Mouse (Mus musculus) cerebellum, postnatal 4 days (tissue): ENCODE results near the gene Metrn.
"Not testable (repeated sequence)": the region's sequence is repeated elsewhere in the genome, so short reads cannot be mapped to it uniquely, and the experiment has no call there.

Experiments
- DNase-seq, 2 experiments: peaks; one replicate each; pipeline ENCODE4 v3.0.0; 2022; ENCODE audit warnings: low spot score in 2 of 2, mixed read lengths in 1 of 2

Metrn gene

GRCm38 (mm10) chr17:25808789-25809605 lies 12.1 kb upstream of the Metrn start, which contains the start of gene Fbxl16:
TSS of gene Fbxl16 (plus strand) at chr17:25809085.
- DNase-seq = peak; percentile 74 to 90

GRCm38 (mm10) chr17:25808028-25808427 lies 11.1 kb upstream of the Metrn start:
- no peak for DNase-seq

- DNase-seq = not testable (repeated sequence)
Observed at GRCm38 (mm10) chr17:25807452-25807851, 10.5 kb upstream of the Metrn start.

- no peak for DNase-seq
Observed at GRCm38 (mm10) chr17:25806507-25806906, 9.6 kb upstream of the Metrn start.

GRCm38 (mm10) chr17:25802825-25803517 lies 6.0 kb upstream of the Metrn start:
- peak in 1 of 2 experiments; percentile 71 for DNase-seq

GRCm38 (mm10) chr17:25801029-25801428 lies 4.1 kb upstream of the Metrn start:
- peak in 1 of 2 experiments; percentile 68 for DNase-seq

GRCm38 (mm10) chr17:25796211-25796771 lies 645 bp downstream of the Metrn start:
- DNase-seq = no peak

GRCm38 (mm10) chr17:25795609-25796092 lies 1.3 kb downstream of the Metrn start, which contains the start of gene AC134908.4:
TSS of gene AC134908.4 (minus strand) at chr17:25795659.
- DNase-seq = no peak

- DNase-seq = no peak
Observed at GRCm38 (mm10) chr17:25794998-25795397, 1.9 kb downstream of the Metrn start.

- DNase-seq = no peak
Observed at GRCm38 (mm10) chr17:25794197-25794596, 2.7 kb downstream of the Metrn start.

GRCm38 (mm10) chr17:25792615-25793014 lies 4.3 kb downstream of the Metrn start, which contains the start of gene Fam173a:
TSS of gene Fam173a (minus strand) at chr17:25792901.
- DNase-seq = peak in 1 of 2 experiments; percentile 63

GRCm38 (mm10) chr17:25791843-25792527 lies 5.0 kb downstream of the Metrn start:
- DNase-seq = peak; percentile 79 to 90

GRCm38 (mm10) chr17:25791320-25791842 lies 5.6 kb downstream of the Metrn start:
- DNase-seq = no peak

- DNase-seq = no peak
Observed at GRCm38 (mm10) chr17:25786781-25787504, 10.0 kb downstream of the Metrn start.

GRCm38 (mm10) chr17:25786280-25786679 lies 10.7 kb downstream of the Metrn start, which contains the start of gene Ccdc78:
TSS of gene Ccdc78 (plus strand) at chr17:25786580.
- DNase-seq = no peak

- DNase-seq = peak; percentile 94 to 96
Observed at GRCm38 (mm10) chr17:25785281-25785745, 11.6 kb downstream of the Metrn start, which contains the start of gene Haghl. TSS of gene Haghl (minus strand) at chr17:25785673.

- no peak for DNase-seq
Observed at GRCm38 (mm10) chr17:25783861-25784574, 12.9 kb downstream of the Metrn start.

GRCm38 (mm10) chr17:25783086-25783485 lies 13.8 kb downstream of the Metrn start:
- DNase-seq = no peak

- DNase-seq = peak in 1 of 2 experiments; percentile 20
Observed at GRCm38 (mm10) chr17:25781339-25781738, 15.6 kb downstream of the Metrn start.

- DNase-seq = no peak
Observed at GRCm38 (mm10) chr17:25777948-25778347, 19.0 kb downstream of the Metrn start.
